Mouse (Mus musculus) adrenal gland, postnatal 10 days (tissue): Measurements from ENCODE around the gene Lyar. TPM values are rescaled to one million over a fixed set of nuclear protein-coding genes. Genes with fewer than 3 reads are reported as not detected.

ENCODE experiments used
- DNase-seq: peaks from one replicate; pipeline ENCODE4 v3.0.0; 2021; ENCODE audit warnings: mixed read lengths
- long read RNA-seq, 2 experiments: library from polyadenylated mRNA; stranded (forward); transcript quantifications; one replicate each; pipeline ENCODE4 v2.0.0; 2021
- total RNA-seq, 2 experiments: library from RNA; stranded (reverse); gene quantifications; 2 replicates each; pipeline ENCODE4 v1.2.3; 2021

Gene Lyar
- 10 to 100 TPM; 17.4 to 23.5 TPM for total RNA-seq
- long read RNA-seq, experiment 1, transcript Lyar-201 (9 exons, 1,563 nt), result major isoform, 37 of 51 reads
- long read RNA-seq, experiment 1, partial matches to known transcripts, result 5 of 51 reads
- long read RNA-seq, experiment 1, other reads (novel, unspliced or antisense), result 9 of 51 reads
- long read RNA-seq, experiment 2, transcript Lyar-201 (9 exons, 1,563 nt), result major isoform, 28 of 34 reads
- long read RNA-seq, experiment 2, partial matches to known transcripts, result 1 of 34 reads
- long read RNA-seq, experiment 2, other reads (novel, unspliced or antisense), result 5 of 34 reads

DNA sequence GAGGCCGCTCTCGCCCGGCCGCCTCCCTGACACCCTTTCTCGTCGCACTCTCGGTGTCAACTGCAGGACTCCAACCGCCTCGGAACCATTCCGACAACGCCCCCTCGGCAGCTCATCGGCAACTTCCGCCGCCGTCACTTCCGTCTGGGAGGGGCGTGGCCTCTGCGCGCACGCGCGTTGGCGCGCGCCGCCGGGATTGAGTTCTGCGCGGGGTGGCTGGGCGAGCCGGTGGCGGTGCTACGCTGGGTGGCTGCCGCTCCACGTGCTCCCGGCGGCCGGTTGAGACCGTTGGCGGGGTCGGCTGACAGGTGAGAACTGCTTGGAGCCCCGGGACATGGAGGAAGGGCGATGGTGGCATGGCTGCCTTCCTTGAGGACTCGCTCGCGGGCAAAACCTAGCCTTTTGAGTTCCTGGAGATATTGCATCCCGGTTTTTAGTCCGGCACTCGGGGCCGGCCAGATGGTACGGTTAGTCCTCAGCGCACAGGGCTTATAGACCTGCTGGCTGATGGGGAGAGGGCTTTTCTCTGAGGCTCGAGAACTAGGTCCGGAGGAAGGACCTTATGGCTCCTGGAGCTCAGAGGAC, at the start of gene Lyar, which contains the start of gene Zbtb49:
Gene Lyar, plus strand, starts transcription at position 143 of the 585 bp plus-strand sequence.
Gene Zbtb49, minus strand, starts transcription at position 130 of the 585 bp plus-strand sequence.
- DNase-seq, result peak; percentile 98

DNA sequence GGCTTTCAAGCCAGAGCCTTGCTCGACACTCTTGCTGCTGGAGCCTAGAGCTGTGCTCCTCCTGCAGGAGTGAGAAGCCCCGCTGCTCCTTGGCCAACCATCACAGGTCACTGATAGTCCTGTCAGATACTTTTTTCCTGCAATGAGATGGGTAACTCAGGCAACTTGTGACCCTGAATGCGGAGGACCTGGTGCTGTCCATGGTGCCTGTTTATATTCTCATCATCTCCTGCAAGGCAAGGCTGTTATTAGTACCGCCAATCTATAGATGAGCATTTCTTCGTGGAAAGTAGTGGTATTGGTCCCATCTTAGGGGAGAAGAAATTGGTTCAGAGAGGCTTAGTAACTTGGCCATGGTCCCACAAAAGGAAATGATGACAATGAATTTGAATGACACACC, 46.5 kb upstream of the Lyar start:
- DNase-seq, result no peak

DNA sequence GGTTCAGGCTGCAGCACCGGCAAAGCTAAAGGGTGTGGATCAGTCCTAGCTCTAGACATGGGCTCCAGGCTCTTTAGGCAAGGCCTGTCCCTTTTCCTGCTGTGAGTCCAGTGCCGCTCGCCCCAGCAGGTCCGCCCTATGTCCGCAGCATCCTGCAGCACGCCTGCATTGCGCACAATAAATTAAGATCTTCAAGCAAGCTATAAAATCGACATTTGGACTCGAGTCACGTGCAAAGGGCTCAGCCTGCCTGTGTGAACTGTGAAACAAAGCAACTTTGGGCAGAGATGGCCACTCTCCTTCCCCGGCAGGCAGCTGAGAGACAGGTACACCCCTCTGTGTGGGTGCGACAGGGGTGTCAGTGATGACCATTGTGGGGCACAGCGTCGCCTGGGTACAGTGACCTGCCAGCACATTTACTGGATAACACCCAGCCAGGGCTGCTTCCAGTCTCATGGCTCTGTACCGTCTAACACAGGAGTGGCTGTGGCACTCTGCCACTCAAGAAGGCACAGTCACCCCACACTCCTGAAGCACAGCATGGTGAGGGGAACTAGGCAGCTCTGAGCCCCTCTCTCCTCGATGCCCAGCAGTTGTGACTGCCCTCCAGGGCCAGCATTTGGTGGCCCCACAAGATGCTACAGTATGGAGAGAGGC, 45.9 kb upstream of the Lyar start:
- no peak for DNase-seq

DNA sequence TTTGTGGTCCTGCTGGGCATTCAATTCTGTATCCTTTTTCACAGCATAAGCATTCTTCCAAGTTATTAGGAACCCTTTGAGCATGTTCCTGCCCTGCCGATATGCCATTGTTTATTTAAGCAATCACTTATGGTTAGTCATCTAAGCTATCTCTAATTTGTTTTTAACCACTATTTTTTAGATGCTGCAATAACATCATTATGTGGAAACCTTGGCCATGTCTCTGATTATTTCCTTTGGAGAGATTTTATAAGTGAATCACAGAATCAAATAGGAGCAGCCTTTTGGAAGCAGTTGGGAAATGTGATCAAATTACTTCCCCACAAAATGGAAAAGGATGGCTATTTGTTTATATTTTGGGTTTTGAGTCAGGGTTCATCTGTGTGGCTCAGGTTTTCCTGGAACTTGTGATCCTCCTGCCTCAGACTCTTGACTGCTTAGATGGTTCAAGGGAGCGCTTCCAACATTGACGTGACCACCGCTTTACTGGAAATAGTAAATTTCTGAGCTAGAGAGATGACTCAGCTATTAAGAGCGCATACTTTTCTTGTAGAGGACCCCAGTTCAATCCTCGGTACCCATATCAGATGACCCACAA, 35.5 kb upstream of the Lyar start:
- no peak for DNase-seq

DNA sequence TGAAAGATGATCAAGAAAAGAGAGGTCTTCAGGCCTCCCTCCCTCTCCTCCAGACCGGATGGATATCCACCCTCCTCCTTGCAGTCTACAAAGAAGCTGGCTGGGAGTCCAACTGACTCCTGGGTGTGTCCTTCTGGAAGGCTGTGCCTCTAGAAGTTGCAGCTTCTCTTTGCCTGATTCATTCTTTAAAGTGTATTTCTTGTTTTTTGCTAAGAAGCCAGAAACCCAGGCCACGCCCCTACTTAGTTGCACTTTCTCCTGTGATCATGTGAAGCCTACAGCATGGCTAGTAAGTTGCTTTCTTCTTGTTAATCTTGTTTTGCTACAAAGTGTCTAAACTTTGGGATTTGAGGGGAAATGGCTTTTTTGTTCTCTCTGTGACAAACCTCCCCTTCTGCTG, 33.3 kb upstream of the Lyar start:
- DNase-seq, result no peak

DNA sequence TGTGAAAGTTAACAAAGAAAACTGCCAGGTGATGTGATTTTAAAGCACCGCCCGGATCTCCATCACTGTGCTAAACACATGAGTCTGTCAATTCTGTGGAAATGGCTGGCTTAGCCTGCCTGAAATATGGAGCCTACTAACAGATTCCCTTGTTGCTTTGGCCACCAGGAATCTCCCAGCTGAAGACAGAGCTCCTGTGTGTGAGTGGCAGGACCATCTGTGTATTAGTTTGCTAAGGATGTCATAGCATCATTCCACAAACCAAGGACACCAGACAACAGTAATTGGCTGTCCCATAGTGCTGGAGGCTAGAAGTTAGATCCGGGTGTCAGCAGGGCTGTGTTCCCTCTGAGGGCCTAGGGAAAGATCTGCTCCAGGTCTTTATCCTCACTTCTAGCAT, 29.4 kb upstream of the Lyar start:
- DNase-seq, result no peak

DNA sequence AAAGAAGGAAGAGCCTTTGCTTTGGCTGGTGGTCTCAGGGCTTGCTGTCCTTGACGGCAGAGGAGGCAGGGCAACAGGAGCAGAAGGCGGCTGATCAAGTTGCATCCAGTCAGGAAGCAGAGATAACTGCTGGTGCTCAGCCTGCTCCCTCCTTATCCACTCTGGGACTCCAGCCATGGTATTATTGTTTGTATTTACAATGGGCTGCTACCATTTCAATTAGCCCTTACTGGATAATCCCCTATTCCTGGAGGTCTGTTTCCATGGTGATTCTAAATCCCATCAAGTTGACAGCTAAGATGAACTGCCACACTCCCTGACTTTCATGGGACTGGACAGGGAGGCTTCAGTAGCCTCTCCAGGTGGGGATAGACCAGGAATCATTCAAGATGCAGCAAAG, 25.3 kb upstream of the Lyar start:
- DNase-seq, result no peak

DNA sequence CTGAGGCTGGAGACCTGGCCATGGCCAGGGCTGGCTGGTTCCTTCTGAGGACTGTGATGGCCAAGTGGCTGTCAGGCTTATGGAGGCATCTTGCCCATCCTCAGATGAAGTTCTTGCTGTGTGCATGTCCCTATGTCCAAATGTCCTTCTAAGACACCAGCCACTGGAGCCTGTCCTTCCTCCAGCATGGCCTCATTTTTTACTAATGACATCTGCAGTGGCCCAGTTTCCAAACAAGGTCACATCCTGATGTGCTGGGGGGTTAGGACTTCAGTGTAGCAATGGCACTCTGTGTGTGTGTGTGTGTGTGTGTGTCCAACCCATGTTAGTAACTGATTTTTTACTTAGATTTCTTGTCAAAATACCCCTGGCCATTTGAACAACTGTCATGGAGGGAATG, 24.3 kb upstream of the Lyar start:
- peak; percentile 25 for DNase-seq

DNA sequence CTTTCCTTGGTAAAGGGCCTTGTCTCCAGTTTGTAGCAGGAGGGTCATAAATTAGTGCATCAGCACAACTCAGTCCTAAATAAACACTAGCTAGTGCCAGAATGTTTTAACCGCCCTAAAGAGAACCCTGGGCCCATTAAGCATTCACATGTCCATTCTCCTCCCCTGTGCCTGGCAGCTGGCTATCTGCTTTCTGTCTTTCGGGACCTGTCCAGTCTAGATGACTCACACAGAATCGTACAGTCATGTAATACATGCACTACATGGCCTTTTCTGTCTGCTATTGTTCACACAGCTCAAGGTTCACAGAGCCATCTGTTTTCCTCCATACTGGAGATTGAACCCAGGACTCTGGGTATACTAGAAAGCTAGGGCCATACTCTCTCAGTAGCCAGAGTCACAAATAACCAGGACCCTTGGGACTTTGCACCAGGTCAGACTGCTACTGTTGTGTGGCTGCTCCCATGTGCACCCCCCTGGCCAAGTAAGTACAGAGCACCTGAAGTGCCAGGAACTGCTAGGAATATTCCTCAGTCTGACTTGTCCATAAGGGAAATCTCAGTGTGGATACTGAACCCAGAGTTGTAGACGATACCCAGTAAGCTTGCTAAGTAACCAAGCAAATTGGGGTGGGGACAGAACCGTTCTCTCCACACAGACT, 23.3 kb upstream of the Lyar start:
- DNase-seq, result peak; percentile 40

DNA sequence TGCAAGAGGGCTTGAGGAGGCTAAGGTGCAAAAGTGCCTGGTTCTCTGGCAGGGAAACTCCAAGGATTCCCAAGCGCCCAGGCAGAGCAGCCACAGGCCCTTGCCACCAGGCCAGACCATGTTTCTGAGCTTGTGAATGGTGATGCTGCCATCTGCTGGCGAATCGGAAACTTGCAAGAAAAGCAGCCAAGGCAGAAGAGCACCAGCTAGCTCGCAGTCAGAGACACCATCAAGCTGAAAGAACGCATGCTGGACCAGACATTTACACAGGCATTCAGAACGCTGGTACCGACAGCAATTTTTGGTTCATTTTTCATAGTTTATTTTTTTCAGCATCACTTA, 22.8 kb upstream of the Lyar start:
- peak; percentile 92 for DNase-seq

DNA sequence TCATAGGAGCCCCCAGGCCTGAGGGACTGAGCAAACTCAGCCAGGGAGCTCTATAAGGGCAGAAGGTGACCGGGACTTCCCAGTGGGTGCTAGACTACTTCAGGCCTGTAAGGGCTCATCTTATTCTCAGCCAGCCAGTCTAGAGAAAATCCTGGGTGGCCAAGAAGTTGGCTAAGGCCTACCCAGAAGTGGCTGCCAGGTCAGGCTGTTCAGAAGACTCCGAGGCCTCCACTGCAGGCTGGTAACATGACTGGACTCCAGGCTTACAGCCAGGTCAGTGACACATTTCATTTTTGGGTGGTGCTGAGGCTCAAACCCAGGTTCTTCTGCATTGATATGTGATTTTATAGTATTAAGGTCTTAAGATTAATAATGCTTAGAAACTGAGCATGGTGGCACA, 20.6 kb upstream of the Lyar start:
- DNase-seq, result peak; percentile 26

DNA sequence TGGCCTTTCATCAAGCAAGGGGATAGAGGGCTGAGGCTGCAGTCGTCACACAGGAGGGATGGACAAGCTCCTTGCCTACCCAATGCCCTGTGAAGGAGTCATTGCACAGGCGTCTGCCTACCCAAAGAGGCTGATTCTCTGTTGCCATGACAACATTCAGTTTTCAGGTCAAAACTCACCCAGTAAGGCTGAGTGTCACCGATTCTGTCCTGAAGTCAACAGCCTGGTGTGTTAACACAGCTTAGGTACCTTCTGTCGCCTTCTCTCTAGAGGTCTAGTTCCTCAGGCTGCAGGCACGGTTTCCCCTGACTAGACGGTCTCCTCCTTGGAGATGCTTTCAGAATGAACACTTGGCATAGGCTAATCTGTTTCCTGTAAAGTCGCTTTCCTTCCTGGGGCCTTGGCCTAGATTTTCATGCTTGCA, 15.0 kb upstream of the Lyar start:
- DNase-seq, result no peak

DNA sequence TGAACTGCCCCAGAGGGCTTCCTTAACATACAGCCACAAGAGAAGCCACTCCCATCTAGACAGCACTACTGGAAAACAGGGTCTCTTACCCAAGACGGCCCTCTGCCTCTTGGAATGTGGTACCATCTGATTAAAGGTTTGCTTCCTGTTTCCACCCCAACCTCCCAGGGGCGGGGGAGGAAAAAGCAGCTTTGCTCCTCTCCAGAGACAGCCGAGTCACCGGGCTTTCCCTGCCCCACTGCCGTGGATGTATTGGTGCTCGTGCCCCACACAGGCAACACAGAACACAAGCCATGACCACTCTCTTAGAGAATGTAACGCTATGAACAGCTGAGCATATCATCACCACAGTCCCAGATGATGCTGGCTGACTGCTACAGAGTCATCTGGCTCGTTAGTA, 11.3 kb upstream of the Lyar start:
- no peak for DNase-seq

DNA sequence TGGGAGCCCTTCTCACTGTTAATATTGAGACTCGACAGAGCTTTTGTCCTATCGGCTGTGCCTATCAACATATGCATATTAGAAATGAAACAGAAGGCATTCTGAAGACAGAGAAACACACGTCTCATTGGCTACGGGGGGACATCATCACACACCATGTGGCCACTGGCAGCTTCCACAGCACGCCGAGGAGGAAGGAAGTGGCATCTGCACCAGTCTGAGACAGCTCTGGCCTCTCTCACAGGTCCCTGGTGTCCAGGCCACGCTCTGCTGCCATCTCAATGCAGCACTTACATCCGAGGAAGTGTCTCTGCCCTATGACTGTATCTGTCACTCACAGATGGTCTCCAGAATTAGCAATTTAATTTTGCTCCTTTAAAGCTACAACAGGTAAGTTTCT, 8.6 kb upstream of the Lyar start:
- no peak for DNase-seq

DNA sequence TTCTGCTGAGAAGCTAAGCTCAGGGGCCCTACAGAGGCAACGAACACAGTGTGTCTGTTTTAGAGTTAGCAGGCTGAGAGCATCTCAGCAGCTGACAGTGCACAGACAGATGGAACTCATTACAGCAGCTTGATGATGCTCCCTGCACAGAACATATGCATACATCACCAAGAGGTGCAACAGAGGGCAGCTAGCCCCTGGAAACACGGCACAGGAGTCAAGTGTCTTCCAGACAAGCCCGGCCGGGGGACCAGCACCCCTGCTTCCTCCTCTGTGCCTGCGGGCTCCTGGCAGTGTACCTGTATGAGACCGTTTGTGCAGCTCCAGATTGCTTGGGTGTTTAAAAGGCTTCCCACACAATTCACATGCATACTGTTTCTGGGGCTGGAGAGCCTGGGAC, 7.3 kb upstream of the Lyar start:
- no peak for DNase-seq

DNA sequence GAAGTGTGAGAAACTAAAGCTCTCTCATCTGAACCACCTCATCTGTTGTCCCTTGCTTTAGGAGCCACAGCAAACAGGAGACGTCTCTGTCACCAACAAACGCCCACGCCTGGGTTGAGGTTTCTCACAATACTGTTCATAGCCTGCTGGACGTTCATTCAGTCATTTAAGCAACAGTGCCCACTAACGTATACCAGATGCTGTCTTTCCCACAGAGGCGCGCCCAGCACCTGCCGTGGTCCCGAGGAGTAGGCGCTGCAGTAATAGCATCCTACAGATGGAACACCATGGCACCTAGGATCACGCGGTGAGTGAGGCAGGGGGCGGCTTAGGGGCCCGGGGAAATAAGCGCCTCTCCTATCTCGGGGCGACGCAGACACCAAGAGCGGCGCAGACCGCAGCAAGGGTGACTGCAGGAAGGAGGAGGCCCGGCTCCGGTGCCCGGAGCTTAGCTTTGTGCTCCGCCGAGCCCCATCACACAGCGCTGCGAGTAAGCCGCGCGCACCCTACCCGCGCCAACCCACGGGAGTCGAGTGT, 431 bp upstream of the Lyar start:
- no peak for DNase-seq

DNA sequence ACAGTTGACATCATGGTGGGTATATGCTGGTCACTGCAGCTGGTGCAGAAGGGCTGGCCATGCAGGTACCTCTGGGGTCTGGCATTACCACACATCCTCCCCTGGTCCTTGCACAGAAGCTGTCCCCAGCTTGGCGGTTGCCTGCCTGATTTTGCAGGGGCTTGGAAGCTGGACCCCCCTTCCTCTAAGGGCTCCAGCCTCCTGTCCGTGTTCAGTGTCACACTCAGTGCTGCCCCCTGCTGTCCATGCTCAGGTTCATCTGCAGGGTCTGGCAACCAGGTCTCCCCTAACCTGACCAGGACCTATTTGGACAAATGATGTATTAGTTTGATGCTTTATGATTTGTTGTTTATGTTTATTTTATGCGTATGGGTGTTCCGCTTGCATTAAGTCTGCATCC, 15.2 kb downstream of the Lyar start:
- peak; percentile 69 for DNase-seq

DNA sequence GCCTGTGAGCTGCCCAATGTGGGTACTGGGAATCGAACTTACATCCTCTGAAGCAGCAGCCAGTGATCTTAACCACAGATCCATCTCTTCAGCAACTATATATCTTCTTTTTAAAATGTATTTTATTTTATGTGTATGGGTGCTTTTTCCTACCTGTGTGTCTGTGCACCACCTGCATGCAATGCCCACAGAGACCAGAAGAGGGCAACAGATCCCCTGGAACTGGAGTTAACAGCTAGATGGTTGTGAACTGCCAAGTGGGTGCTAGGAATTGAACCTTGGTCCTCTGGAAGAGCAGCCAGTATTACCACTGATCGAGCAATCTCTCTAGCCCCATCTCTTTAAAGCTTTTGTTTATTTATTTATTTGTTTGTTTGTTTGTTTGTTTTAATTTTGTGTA, 16.4 kb downstream of the Lyar start:
- no peak for DNase-seq

DNA sequence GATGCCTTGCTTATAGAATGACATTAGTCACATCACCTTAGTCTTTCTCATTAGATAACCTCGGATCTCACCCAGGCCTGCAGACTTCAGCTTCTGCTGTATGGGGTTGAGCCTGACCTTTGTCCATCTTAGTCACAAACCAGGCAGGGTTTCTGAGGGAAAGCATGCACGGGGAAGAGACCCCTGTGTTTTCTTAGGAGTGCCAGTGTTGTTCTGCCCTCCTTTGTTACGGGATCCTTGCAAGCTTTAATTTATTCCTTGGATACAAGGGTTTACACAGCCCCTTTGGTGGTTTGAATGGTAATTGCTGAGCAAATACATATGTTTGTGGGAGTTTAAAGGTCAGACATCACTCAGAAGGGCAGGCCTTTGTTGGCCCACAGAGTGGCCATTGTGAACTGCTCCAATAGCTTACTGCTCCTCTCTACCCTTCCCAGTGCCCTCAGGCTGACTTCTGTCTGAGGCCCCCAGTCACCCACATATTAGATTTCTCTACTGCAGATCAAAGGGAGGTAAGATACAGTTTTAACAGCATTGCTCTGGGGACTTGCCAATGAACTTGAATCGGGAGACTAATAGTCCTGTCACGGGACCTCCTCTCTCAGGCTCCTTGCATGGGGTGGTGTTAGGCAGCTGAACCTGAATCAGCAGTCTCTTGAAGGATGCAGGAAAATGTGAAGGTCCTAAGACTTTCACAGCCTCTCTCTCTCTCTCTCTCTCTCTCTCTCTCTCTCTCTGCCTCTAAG, 20.6 kb downstream of the Lyar start:
- DNase-seq, result no peak

DNA sequence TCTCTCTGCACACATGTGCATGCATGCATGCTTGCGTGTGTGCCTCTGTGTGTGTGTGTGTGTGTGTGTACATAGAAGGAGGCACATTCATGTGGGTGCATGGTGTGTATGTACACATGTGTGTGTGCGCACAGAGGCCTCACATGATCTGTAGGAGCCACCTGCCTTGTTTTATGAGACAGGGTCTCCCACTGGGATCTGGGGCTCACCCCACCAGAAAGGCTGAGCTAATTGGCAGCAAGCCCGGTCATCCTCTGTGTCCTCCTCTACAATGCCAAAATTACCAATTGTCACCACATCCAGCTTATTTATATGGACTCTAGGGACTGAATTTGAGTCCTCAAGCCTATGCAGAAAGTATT, 21.2 kb downstream of the Lyar start:
- DNase-seq, result no peak

DNA sequence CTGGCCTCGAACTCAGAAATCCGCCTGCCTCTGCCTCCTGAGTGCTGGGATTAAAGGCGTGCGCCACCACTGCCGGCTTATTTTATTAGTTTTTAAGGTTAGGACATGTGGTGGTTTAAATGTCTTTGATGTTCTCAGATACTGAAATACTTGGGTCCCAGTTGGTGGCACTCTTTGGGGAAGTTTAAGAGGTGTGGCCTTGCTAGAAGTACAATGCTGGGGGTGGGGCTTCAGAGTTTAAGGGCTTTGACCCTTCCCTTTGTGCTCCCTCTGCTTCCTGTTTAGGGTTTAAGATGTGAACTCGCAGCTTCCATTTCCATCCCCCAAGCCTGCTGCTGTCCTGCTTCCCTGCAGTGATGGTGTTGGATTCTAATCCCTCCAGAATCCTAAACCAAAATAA, 21.7 kb downstream of the Lyar start:
- DNase-seq, result no peak

DNA sequence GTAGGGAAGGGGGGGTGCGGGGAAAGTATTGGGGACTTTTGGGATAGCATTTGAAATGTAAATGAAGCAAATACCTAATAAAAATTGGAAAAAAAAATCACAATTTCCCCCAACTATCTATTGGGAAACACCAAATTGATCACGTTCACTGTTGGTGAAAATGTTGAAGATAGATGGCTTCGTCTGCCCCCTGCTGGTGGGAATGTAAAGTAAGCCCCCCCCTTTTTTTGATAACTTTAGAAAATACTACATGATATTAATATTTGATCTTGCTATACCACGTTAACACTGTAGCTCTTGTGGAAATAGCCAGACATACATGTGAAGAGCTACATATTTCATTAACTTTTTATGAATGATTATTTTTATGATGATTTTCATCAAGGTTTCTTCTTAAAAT, 34.9 kb downstream of the Lyar start:
- DNase-seq, result no peak
